Mouse (Mus musculus) ovary, postnatal 36 days (tissue): ENCODE measurements around the gene Atp5l.
A peak's percentile ranks its signal among the peaks of the same experiment; 100 is the strongest.
"Not testable (repeated sequence)": the region's sequence is repeated elsewhere in the genome, so short reads cannot be mapped to it uniquely, and the experiment has no call there.

Source experiments
- DNase-seq: peaks from one replicate; pipeline ENCODE4 v3.0.0; 2022; ENCODE audit warnings: low spot score, mixed read lengths

The Atp5l gene

DNA sequence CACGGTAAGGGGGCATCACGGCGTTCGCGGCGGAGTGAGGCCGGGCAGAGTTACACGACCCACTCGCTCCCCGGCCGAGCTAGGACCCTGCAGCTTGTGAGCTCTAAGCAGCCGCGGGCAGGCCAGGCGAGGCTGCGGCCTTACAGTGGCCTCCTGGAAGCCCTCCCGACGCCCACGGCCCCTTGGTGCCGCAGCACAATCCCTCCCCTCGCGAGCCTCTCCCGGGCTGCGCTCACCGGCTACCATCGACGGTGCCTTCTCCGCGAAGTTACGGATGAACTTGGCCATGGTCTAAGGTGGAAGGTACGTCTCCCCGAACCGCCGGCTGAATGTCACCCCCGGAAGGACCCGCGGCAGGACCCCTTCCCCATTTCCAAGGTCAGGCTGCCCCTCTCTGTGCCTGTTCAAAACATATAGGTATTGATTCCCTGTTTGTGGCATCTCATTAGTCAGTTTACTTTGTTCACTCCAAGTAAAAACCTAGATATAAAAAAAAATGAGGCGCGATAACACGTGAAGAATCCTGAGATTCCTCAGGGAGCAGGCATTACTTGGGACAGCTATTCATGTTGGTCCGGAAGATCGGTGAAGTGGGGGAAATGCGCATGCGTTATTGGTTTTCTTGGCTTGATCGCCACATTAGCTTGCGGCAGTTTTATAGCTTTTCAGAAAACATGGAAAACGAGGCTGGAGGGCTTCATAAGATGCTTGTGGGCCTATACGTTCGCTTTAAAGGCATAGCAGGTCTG lies at the start of gene Atp5l:
Gene Atp5l, minus strand, starts transcription at position 369 of the 749 bp plus-strand sequence.
- peak; percentile 81 for DNase-seq

- DNase-seq = no peak
These were observed 48.9 kb upstream of the Atp5l start for GRCm38 (mm10) chr9:44969450-44969849.

GRCm38 (mm10) chr9:44967763-44968162 lies 47.2 kb upstream of the Atp5l start:
- DNase-seq = not testable (repeated sequence)

DNA sequence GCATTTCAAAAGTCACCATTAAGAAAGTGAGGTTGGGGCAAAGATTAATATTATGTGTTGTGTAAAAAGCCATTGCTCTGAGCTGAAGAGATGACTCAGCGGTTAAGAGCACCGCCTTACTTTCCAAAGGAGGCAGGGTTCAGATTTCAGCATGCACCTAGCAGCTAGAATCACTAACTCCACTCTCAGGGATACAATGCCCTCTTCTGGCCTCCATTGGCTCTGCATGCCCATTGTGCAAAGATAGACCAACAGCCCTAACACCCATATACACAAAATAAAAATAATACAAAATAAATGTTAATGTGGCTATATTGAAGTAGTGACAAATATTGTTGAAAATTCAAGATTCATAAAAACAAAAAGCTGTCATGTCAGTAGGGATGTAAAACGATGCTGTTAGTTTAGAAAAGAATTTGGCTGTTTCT lies 46.3 kb upstream of the Atp5l start:
- peak; percentile 54 for DNase-seq

DNA sequence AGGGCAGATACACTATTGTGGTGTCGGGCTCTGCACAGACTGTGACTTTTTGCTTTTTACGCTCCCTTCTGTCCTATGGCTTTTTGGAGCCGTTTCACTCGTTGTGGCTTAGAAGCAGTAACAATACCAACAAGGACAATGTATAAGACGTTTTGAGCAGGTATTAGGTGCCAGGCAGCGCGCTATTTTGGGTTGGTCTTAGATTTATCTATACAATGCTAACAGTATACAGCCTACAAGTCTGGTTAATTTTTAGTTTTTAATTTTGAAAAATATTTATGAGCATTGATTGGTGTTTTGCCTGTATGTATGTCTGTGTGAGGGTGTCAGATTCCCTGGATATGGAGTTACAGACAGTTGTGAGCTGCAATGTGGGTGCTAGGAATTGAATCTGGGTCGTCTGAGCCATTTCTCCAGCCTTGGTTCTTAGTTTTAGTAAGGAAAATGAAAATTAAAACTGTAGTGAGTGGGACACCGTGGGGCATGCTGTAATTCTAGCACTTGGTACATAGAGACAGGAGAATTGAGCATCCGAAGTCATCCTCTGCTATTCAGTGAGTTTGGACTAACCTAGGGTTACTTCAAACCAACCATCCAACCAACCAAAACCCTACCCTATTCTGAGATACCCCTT lies 45.4 kb upstream of the Atp5l start:
- DNase-seq = no peak

GRCm38 (mm10) chr9:44965126-44965832 lies 44.7 kb upstream of the Atp5l start, which contains the start of gene Ube4a:
Gene Ube4a (minus strand): TSS chr9:44965600.
- DNase-seq = peak; percentile 98

DNA sequence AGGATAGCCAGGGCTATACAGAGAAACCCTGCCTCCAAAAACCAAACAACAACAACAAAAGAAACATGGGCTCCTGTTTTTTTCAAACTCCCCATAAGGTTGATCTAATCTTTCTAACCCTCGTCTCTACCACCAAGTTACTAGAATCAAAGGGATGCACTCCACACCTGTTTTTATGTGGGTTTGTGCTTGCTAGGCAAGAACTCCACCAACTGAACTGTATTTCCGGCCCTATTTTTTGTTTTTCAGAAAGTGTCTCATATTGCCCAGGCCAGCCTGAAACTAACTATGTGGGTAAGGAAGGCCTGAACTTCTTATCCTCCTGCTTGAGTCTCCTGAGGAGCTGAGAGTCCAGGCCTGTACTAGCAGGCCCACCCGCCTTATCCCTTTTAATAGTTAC lies 33.9 kb upstream of the Atp5l start:
- DNase-seq = no peak

DNA sequence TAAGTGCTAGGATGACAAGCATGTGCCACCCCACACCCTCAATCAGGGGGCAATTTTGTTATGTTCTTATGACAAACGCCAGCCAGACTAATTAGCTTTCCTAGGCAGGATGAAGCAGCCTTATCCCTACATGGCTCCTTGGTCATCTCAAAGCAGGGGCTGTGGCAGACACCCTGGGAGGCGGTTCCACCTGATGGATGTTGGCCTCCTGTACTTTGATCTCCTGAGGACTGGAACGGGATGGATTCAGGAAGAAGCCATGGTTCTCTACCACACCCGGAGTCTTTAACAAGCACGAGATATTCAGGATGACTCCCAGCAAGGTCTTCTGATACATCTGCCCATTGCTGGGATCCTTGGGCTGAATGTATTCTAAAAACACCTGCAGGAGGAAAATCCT lies 27.3 kb upstream of the Atp5l start:
- no peak for DNase-seq

GRCm38 (mm10) chr9:44946185-44946695 lies 25.7 kb upstream of the Atp5l start:
- no peak for DNase-seq

GRCm38 (mm10) chr9:44942421-44942820 lies 21.9 kb upstream of the Atp5l start:
- no peak for DNase-seq

DNA sequence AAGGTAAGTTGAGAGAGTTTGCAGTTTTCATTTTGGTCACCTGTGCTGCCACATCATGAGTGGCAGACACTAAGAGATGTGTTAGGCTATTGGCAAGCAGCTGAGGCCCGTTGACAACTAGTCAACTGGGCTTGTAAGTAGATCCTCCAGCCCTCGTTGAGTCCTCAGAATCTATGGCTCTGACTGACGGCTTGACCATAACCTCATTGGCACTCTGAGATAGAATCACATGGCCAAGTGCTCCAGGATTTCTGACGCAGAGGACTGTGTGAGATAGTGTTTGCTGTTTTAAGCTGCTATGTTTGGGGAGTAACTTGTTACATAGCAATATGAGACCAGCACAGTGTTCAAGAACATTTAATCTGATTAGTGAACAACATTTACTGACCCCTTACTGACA lies 21.2 kb upstream of the Atp5l start:
- DNase-seq = no peak

DNA sequence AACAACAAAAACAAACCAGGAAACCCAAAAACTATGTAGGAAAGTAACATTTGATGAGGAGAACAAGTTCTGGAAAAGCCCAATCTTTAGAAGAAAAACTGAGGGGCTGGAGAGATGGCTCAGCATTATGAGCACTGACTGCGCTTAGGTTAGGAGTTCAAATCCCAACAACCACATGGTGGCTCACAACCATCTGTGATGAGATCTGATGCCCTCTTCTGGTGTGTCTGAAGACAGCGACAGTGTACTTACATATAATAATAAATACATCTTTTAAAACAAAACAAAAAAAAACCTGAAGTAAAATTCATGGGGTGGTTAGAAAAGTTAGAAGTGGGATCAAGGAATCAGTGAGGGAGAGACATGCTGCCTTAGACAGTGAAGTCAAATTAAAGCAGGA lies 1.0 kb upstream of the Atp5l start:
- DNase-seq = no peak

GRCm38 (mm10) chr9:44921123-44921468 lies 554 bp upstream of the Atp5l start:
- no peak for DNase-seq

DNA sequence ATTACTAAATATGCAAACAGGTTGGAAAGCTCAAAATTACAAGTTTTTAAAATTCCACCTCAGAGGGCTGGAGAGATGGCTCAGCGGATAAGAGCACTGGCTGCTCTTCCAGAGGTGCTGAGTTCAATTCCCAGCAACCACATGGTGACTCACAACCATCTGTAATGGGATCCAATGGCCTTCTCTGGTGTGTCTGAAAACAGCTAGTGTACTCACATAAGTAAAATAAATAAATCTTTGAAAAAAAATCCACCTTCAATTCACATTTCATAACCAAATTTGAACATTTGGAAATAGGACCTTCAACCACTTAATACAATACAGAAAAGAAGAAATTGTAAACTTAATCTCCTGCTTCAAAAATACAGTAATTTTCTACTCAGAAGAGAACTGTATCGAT lies 936 bp downstream of the Atp5l start:
- DNase-seq = no peak

DNA sequence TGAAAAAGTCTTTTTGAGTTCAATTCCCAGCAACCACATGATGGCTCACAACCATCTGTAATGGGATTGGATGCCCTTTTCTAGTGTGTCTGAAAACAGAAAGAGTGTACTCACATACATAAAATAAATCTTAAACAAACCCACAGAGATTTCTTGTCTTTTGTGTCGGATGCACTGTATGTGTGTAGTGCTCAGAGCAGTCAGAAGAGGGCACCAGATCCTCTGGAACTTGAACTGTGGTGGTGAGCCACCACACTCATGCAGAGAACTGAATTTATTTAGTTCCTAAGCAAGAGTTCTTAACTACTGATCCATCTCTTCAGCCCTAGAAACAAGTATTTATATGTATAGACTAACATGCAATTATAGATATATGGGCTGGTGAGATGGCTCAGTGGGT lies 4.3 kb downstream of the Atp5l start:
- DNase-seq = no peak

DNA sequence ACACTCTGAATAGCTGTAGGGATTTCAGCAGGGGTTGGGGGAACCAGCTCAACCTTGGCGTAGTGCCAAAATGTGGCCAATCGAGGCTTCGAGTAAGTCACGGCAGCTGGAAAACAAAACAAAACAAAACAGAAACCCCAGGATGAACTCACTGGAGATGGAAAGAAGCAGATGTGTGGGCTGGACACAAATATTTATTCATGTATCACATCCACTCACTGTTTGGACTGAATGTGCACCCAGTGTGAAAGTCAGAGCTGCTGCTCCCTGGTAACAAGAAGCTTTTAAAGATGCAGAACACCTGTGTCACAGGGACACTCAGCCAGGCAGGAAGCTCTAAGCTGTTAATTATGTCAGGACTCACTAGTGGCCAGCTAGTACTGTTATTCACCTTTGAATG lies 5.8 kb downstream of the Atp5l start:
- no peak for DNase-seq

DNA sequence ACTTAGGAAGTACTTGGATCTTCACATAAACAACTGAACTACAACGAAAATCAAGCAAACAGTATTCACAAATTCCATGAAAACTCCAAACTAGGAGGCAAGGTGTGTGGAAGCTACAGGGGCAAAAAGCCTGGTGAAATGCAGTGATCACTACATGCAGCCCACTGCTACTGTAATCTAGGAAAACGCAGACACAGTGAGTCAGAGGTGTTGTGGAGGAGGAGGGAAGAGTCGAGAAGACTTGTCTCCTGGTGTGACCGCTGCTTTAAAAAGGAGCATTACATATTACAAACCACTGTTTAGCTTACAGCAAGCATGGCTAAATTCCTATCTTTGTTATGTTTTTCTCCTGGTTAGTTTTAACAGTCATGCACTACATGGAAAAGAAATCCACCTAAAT lies 9.2 kb downstream of the Atp5l start:
- no peak for DNase-seq

DNA sequence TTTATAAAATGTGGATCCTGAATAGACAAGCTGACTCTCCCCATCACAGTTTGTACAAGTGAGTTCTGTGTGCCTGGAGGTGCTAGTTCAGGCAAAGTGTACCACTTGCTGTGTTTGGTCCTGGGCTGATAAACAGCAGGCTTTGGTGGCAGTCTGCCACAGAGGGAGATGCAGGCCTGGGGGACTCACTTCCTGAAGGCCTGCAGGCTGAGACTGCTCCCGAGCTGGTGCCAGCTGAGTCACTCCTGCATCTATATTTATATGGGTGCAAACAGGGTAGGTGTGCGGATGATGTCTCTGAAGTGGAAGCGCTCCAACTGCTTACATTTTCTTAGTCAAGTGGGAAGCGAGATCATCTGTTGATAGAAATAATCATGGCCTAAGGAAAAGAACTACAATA lies 14.9 kb downstream of the Atp5l start:
- DNase-seq = no peak

GRCm38 (mm10) chr9:44904964-44905363 lies 15.6 kb downstream of the Atp5l start:
- DNase-seq = peak; percentile 42

DNA sequence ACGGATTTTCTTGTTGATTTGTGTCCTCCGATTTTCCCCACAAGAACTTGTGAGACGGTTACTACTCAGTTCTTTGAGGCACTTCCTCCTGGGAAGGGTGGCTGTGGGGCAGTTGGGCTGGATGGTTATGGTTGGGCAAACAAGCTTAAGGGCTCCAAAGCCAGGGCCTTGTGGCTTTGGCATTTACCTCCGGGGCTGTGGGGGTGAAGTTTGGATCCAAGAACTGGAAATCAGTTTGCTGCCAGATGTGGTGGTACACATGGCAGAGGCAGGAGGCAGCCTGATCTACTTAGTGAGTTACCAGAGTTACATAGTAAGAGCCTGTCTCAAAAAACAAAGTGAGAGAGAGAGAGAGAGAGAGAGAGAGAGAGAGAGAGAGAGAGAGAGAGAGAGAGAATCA lies 16.7 kb downstream of the Atp5l start:
- DNase-seq = no peak

- no peak for DNase-seq
These were observed 20.1 kb downstream of the Atp5l start for GRCm38 (mm10) chr9:44900402-44900801.

DNA sequence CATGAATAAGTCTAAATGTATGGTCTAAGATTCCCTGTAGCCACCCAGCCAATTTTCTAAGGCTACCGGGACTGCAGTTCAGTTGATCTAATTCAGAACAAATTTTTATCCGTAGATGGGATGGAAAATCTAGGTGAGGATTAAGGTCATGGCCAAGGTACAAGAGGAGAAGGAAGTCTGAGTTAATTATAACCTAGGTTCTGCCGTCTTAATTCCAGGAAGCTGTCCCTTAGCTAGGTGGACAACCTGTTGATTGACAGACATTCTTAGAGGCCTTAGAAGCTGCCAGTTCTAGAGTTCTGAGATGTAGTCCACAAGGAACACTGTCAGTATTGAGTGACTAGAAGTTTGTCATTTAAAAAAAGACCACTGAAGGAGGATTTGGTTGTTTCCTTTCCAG lies 20.8 kb downstream of the Atp5l start:
- DNase-seq = no peak

- DNase-seq = no peak
These were observed 23.5 kb downstream of the Atp5l start for GRCm38 (mm10) chr9:44897024-44897423.
